Mouse (Mus musculus): Measurements from ENCODE around the gene Olfr73. TPM values are rescaled to one million over a fixed set of nuclear protein-coding genes. Genes with fewer than 3 reads are reported as not detected.

The Olfr73 gene
- not detected in 2 replicates for total RNA-seq (2012; rRNA removed)
- not detected in 2 replicates for total RNA-seq (2014; rRNA removed)
- not detected in 2 replicates for polyA plus RNA-seq (2012; ENCODE audit: insufficient read length, low read depth)

DNA sequence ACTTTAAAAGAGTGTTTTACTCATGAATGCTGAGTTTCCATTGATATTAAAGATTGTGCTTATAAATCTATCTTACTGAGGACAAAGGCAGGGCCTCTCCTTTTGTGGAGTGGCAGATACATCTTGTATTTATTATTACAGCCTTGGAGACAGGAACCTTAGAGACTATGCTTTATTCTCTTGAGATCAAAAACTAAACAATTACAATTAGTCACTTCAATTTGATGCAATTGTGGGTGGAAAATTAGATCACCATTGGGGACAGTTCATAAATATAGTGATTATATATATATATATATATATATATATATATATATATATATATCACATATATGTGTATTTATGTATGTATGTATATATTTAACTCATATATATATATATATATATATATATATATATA is at the start of gene Olfr73:
Gene Olfr73, minus strand, starts transcription at position 101 of the 400 bp plus-strand sequence.
- in situ Hi-C loops (cut with MboI; ENCODE audit: low pct_ligation_motif_present, low pct_unique_long_range_greater_than_20kb, low sequenced_read_pairs), result no loop called here
- H3K9me3 ChIP-seq (replicated peaks; ENCODE audit: low read length), result peaks cover 8% of the 10 kb centered on the region
- no peak within 1 kb of the TSS for H3K4me2 ChIP-seq (ENCODE audit: insufficient read depth, low read depth, poor library complexity, severe bottlenecking)
- dilution Hi-C loops (cut with MboI; ENCODE audit: extremely low pct_ligation_motif_present, extremely low pct_unique_long_range_greater_than_20kb, low sequenced_read_pairs), result no loop called here
- no peaks in the 10 kb centered on the region for H3K27me3 ChIP-seq (replicated peaks)
- H3K27ac ChIP-seq (ENCODE audit: insufficient read depth, low read depth), result no peak within 1 kb of the TSS
- H3K4me1 ChIP-seq (ENCODE audit: control insufficient read depth in 1 of 2, insufficient read depth in 2 of 2), result no peaks in the 10 kb centered on the region
- DNase-seq (ENCODE audit: extremely low read depth), result no peak
- H3K4me3 ChIP-seq (replicated peaks in 1 of 3; ENCODE audit: low read depth in 2 of 3, low read length in 2 of 3, poor library complexity in 1 of 3), result no peak within 1 kb of the TSS
- no peak within 1 kb of the TSS for H3K9ac ChIP-seq (ENCODE audit: insufficient read depth, low read depth)
- no peaks in the 10 kb centered on the region for H3K79me2 ChIP-seq (replicated peaks; ENCODE audit: control insufficient read depth, extremely low read depth, insufficient read depth, poor library complexity, severe bottlenecking)
- H3K36me3 ChIP-seq (replicated peaks in 1 of 2; ENCODE audit: control insufficient read depth in 1 of 2, insufficient read depth in 1 of 2, low read length in 1 of 2), result no peaks in the 10 kb centered on the region
- TF ChIP-seq ZNF384 (IDR thresholded peaks at IDR 0.05; ENCODE audit: low read depth, low read length) (no peak), MEF2A (IDR thresholded peaks at IDR 0.05; ENCODE audit: borderline replicate concordance, low read depth, low read length) (no peak), SIN3A (IDR thresholded peaks at IDR 0.05; ENCODE audit: low read length) (no peak), JUND (conservative IDR thresholded peaks at IDR 0.05; ENCODE audit: low read depth, low read length) (no peak), TCF12 (IDR thresholded peaks at IDR 0.05; ENCODE audit: low read depth, low read length) (no peak)

DNA sequence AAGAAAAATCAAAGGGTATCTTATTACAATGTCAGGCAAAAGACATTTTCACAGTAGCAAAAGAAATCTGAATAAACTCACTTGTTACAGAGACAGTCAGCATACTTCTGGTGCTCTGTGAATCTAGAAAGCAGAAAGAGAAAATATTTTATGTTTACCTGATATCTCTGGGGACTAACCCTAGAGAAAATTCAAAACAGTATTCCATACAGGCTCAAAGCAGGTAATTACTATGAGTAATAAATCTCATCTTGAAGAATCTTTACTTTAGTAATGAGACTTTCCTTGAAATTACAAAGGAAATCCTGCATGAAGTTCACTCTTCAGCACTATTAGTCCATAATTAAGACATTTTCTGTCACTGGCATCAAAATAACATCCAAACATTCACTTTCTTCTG is 34.2 kb upstream of the Olfr73 start, which contains the start of gene Olfr1163:
Gene Olfr1163, minus strand, starts transcription at position 101 of the 400 bp plus-strand sequence.
- H3K9ac ChIP-seq (ENCODE audit: insufficient read depth, low read depth), result no peak within 1 kb of the TSS
- H3K4me3 ChIP-seq (replicated peaks in 1 of 3; ENCODE audit: low read depth in 2 of 3, low read length in 2 of 3, poor library complexity in 1 of 3), result no peak within 1 kb of the TSS
- in situ Hi-C loops (cut with MboI; ENCODE audit: low pct_ligation_motif_present, low pct_unique_long_range_greater_than_20kb, low sequenced_read_pairs), result no loop called here
- peaks cover 18% of the 10 kb centered on the region for H3K9me3 ChIP-seq (replicated peaks; ENCODE audit: low read length)
- DNase-seq (ENCODE audit: extremely low read depth), result no peak
- no peaks in the 10 kb centered on the region for H3K36me3 ChIP-seq (replicated peaks in 1 of 2; ENCODE audit: control insufficient read depth in 1 of 2, insufficient read depth in 1 of 2, low read length in 1 of 2)
- no peak within 1 kb of the TSS for H3K27ac ChIP-seq (ENCODE audit: insufficient read depth, low read depth)
- no peak within 1 kb of the TSS for H3K4me2 ChIP-seq (ENCODE audit: insufficient read depth, low read depth, poor library complexity, severe bottlenecking)
- no peaks in the 10 kb centered on the region for H3K4me1 ChIP-seq (ENCODE audit: control insufficient read depth in 1 of 2, insufficient read depth in 2 of 2)
- no peaks in the 10 kb centered on the region for H3K79me2 ChIP-seq (replicated peaks; ENCODE audit: control insufficient read depth, extremely low read depth, insufficient read depth, poor library complexity, severe bottlenecking)
- no peaks in the 10 kb centered on the region for H3K27me3 ChIP-seq (replicated peaks)
- dilution Hi-C loops (cut with MboI; ENCODE audit: extremely low pct_ligation_motif_present, extremely low pct_unique_long_range_greater_than_20kb, low sequenced_read_pairs), result no loop called here
- no peak for TF ChIP-seq ZMIZ1 (IDR thresholded peaks at IDR 0.05; ENCODE audit: low read depth, low read length)
- no peak for TF ChIP-seq TBP (conservative IDR thresholded peaks at IDR 0.05; ENCODE audit: low read depth, low read length)
- TF ChIP-seq POLR2AphosphoS2 (IDR thresholded peaks at IDR 0.05; ENCODE audit: low read depth, low read length), result no peak
- TF ChIP-seq E2F4 (IDR thresholded peaks at IDR 0.05; ENCODE audit: insufficient replicate concordance, low read depth, low read length), result no peak
- no peak for TF ChIP-seq PAX5 (IDR thresholded peaks at IDR 0.05; ENCODE audit: low read length)
- no peak for TF ChIP-seq BHLHE40 (IDR thresholded peaks at IDR 0.05; ENCODE audit: low read depth, low read length)
- no peak for TF ChIP-seq IRF4 (IDR thresholded peaks at IDR 0.05; ENCODE audit: low read depth, low read length)
- no peak for TF ChIP-seq NRF1 (IDR thresholded peaks at IDR 0.05; ENCODE audit: low read depth, low read length)
- TF ChIP-seq RAD21 (IDR thresholded peaks at IDR 0.05; ENCODE audit: low read depth, low read length), result no peak
- TF ChIP-seq SMC3 (IDR thresholded peaks at IDR 0.05; ENCODE audit: low read depth, low read length), result no peak
- TF ChIP-seq SIN3A (IDR thresholded peaks at IDR 0.05; ENCODE audit: low read length), result no peak
- TF ChIP-seq ZKSCAN1 (IDR thresholded peaks at IDR 0.05; ENCODE audit: borderline replicate concordance, low read depth, low read length), result no peak
- TF ChIP-seq MXI1 (IDR thresholded peaks at IDR 0.05; ENCODE audit: low read depth, low read length), result no peak
- no peak for TF ChIP-seq GABPA (IDR thresholded peaks at IDR 0.05; ENCODE audit: insufficient replicate concordance, low read depth, low read length)
- TF ChIP-seq NELFE (IDR thresholded peaks at IDR 0.05; ENCODE audit: low read depth, low read length), result no peak
- TF ChIP-seq JUND (conservative IDR thresholded peaks at IDR 0.05; ENCODE audit: low read depth, low read length), result no peak

All from CH12.LX (cell line).